ENCODE assay signal across 9 mouse cellular contexts in genomic region chr7:105411874-105412632, GRCm38 (mm10). TPM values are rescaled to one million over a fixed set of nuclear protein-coding genes. Genes with fewer than 3 reads are reported as not detected.
A peak's percentile ranks its signal among the peaks of the same experiment; 100 is the strongest.
DNase-seq lines count a peak whose midpoint lies in the region; ATAC-seq and TF ChIP-seq lines count a peak whose summit lies in the region.
"Not testable (repeated sequence)": the region's sequence is repeated elsewhere in the genome, so short reads cannot be mapped to it uniquely, and the experiment has no call there.
"Had no signal": no experiment of that assay in that cellular context is flagged by ENCODE, and none has a peak within 500 bp of the region (broad histone marks: within the 10 kb centered on the region; RNA-seq: fewer than 3 reads in every experiment).

No protein-coding gene starts in this region.

- not testable (repeated sequence) for TF ChIP-seq POLR2A in cortical plate, adult 2 months (IDR thresholded peaks at IDR 0.05; ENCODE audit: extremely low read depth, insufficient read depth, low read length)

- not testable (repeated sequence) for H3K4me1 ChIP-seq in cortical plate, adult 2 months (ENCODE audit: control insufficient read depth, insufficient read depth, low read length)

- DNase-seq in adrenal gland, adult 18-20 months (ENCODE audit: low spot score in 2 of 2) = peak; percentile 79 to 82
- DNase-seq in gastrocnemius, adult 8-10 months (ENCODE audit: low spot score in 2 of 2) = peak; percentile 51 to 54
- DNase-seq in induced T-regulatory cell, adult 2 months (ENCODE audit: low read depth) = peak; percentile 75
- DNase-seq in left cerebral cortex, adult 11 months (ENCODE audit: low spot score) = peak; percentile 75
- peak; percentile 83 for DNase-seq in right cerebral cortex, postnatal 25 days
- DNase-seq in yolk sac, embryonic 10.5 days (ENCODE audit: low spot score) = peak; percentile 23

- ATAC-seq in megakaryocyte-erythroid progenitor cell, adult 5-6 weeks (replicated peaks; ENCODE audit: low FRiP score, low TSS enrichment, poor library complexity, severe bottlenecking) = peak; percentile 88

- H3K4me3 ChIP-seq in cortical plate, adult 2 months (ENCODE audit: insufficient read depth, low read length) = not testable (repeated sequence)

- H3K27ac ChIP-seq in cortical plate, adult 2 months (ENCODE audit: insufficient read depth, low read length) = not testable (repeated sequence)

- peak; percentile 70 for TF ChIP-seq CTCF in cortical plate, adult 2 months (IDR thresholded peaks at IDR 0.05; ENCODE audit: extremely low read depth, insufficient read depth, low read length)

RNA-seq across cellular contexts. Expression of gene Cnga4, which starts 7.7 kb away (rescaled TPM):
- not detected for total RNA-seq in adrenal gland, adult 18-20 months (2021)
- polyA plus RNA-seq in cortical plate, adult 2 months (2012; rRNA removed) = 1.8 and 2.3 TPM in 2 replicates
- not detected for total RNA-seq in gastrocnemius, adult 8-10 months (2022)
- not detected in 2 replicates for total RNA-seq in megakaryocyte-erythroid progenitor cell, adult 5-6 weeks (2014; fragmentation: Nextera tagmentation)
- not detected in 2 replicates for total RNA-seq in megakaryocyte-erythroid progenitor cell, adult 5-6 weeks (2017)

RNA-seq across cellular contexts. Expression of gene Fam160a2, which starts 12.2 kb away (rescaled TPM):
- 10 to 100 TPM; 25.6 to 26.9 TPM for total RNA-seq in adrenal gland, adult 18-20 months (2021)
- polyA plus RNA-seq in cortical plate, adult 2 months (2012; rRNA removed) = 48.8 and 50.2 TPM in 2 replicates
- 10 to 100 TPM; 10.6 to 14.2 (median 11.8) TPM for total RNA-seq in gastrocnemius, adult 8-10 months (2022)
- total RNA-seq in megakaryocyte-erythroid progenitor cell, adult 5-6 weeks (2014; fragmentation: Nextera tagmentation) = 24.6 and 31.9 TPM in 2 replicates
- 9.8 and 15.1 TPM in 2 replicates for total RNA-seq in megakaryocyte-erythroid progenitor cell, adult 5-6 weeks (2017)

RNA-seq across cellular contexts. Expression of gene Cckbr, which starts 13.5 kb away (rescaled TPM):
- total RNA-seq in adrenal gland, adult 18-20 months (2021) = not detected
- polyA plus RNA-seq in cortical plate, adult 2 months (2012; rRNA removed) = 99.5 and 100 TPM in 2 replicates
- total RNA-seq in gastrocnemius, adult 8-10 months (2022) = not detected
- not detected in 2 replicates for total RNA-seq in megakaryocyte-erythroid progenitor cell, adult 5-6 weeks (2014; fragmentation: Nextera tagmentation)
- not detected in 2 replicates for total RNA-seq in megakaryocyte-erythroid progenitor cell, adult 5-6 weeks (2017)
- polyA plus RNA-seq: large intestine, adult 2 months had no signal

RNA-seq across cellular contexts. Expression of gene Gm5901, which starts 37.2 kb away (rescaled TPM):
- total RNA-seq in adrenal gland, adult 18-20 months (2021) = not detected
- not detected in 2 replicates for polyA plus RNA-seq in cortical plate, adult 2 months (2012; rRNA removed)
- not detected for total RNA-seq in gastrocnemius, adult 8-10 months (2022)
- total RNA-seq in megakaryocyte-erythroid progenitor cell, adult 5-6 weeks (2014; fragmentation: Nextera tagmentation) = not detected in 2 replicates
- not detected in 2 replicates for total RNA-seq in megakaryocyte-erythroid progenitor cell, adult 5-6 weeks (2017)
- polyA plus RNA-seq: large intestine, adult 2 months had no signal

RNA-seq across cellular contexts. Expression of gene Olfr692, which starts 44.0 kb away (rescaled TPM):
- total RNA-seq in adrenal gland, adult 18-20 months (2021) = not detected
- polyA plus RNA-seq in cortical plate, adult 2 months (2012; rRNA removed) = not detected in 2 replicates
- not detected for total RNA-seq in gastrocnemius, adult 8-10 months (2022)
- not detected in 2 replicates for total RNA-seq in megakaryocyte-erythroid progenitor cell, adult 5-6 weeks (2014; fragmentation: Nextera tagmentation)
- total RNA-seq in megakaryocyte-erythroid progenitor cell, adult 5-6 weeks (2017) = not detected in 2 replicates
- polyA plus RNA-seq: large intestine, adult 2 months had no signal

Comparison
In these comparisons a context has a peak if more than half of its experiments do, and no peak if none do; other contexts are left out.
1. DNase-seq: peak in every context shown above with its lines; median percentile 83 in right cerebral cortex, postnatal 25 days; 80 in adrenal gland, adult 18-20 months; 75 in induced T-regulatory cell, adult 2 months; 75 in left cerebral cortex, adult 11 months; 52 in gastrocnemius, adult 8-10 months; 23 in yolk sac, embryonic 10.5 days.